Mouse (Mus musculus): ENCODE data around the gene Tspan5. TPM values are rescaled to one million over a fixed set of nuclear protein-coding genes. Genes with fewer than 3 reads are reported as not detected.
A peak's percentile ranks its signal among the peaks of the same experiment; 100 is the strongest.

The Tspan5 gene
- polyA plus RNA-seq, 1 experiment from 2014 or later, result 60.2 TPM

GRCm38 (mm10) chr3:138819862-138820261 lies 77.9 kb downstream of the Tspan5 start:
- H3K9me3 ChIP-seq (replicated peaks), result no peaks in the 10 kb centered on the region
- WGBS, result 82% methylated on average over 6 of the region's 6 CpGs
- H3K4me1 ChIP-seq, result peaks cover 54% of the 10 kb centered on the region
- H3K9ac ChIP-seq, result no peak overlapping the region
- no peak overlapping the region for H3K4me2 ChIP-seq
- H3K36me3 ChIP-seq (ENCODE audit: poor library complexity, severe bottlenecking), result no peaks in the 10 kb centered on the region
- no peak overlapping the region for H3K4me3 ChIP-seq
- H3K27me3 ChIP-seq, result no peaks in the 10 kb centered on the region
- H3K27ac ChIP-seq, result no peak overlapping the region
- ATAC-seq, result no peak

- ATAC-seq, result no peak
- Histone ChIP-seq H3K27me3 (no peaks in the 10 kb centered on the region), H3K4me1 (peaks cover 54% of the 10 kb centered on the region), H3K36me3 (ENCODE audit: poor library complexity, severe bottlenecking) (no peaks in the 10 kb centered on the region), H3K27ac (no peak overlapping the region), H3K9ac (no peak overlapping the region), H3K4me3 (no peak overlapping the region), H3K9me3 (replicated peaks) (no peaks in the 10 kb centered on the region), H3K4me2 (no peak overlapping the region)
- 74% methylated on average over 5 of the region's 5 CpGs for WGBS
These were observed 78.3 kb downstream of the Tspan5 start for GRCm38 (mm10) chr3:138820296-138820695.

DNA sequence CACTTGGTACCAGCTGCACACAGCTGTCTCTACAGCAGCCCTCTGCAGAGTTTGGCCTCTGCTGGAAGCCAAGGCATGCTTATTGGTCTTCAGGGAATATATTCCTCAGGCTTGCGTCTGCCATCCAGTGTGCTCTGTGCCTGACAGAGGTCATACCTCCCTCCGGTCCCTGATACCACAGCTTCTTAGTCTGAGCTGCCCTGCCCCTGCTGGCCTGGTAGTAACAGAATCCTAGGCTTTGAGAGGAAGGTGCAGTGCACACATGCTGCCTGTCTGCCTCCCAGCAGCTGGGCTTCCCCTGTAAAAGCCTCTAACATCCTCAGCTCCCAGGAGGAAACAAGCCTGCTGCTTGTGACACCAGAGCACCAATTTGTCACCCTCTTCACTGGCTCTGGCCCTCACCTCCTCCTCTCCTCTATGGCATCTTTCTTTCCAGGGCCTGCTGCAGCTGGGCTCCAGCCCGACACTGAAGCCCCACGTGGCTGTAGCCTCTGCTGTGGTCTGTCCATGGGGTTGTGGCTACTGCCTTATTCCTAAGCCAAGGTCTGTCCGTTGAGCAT lies 80.0 kb downstream of the Tspan5 start:
- Histone ChIP-seq H3K36me3 (ENCODE audit: poor library complexity, severe bottlenecking) (no peaks in the 10 kb centered on the region), H3K27me3 (no peaks in the 10 kb centered on the region), H3K4me1 (peaks cover 56% of the 10 kb centered on the region), H3K4me2 (no peak overlapping the region), H3K9me3 (replicated peaks) (no peaks in the 10 kb centered on the region), H3K9ac (peak overlapping the region; percentile 10; the same call in 1 of the 2 replicates), H3K4me3 (no peak overlapping the region), H3K27ac (peak overlapping the region; percentile 31; the same call in 1 of the 2 replicates)
- 63% methylated on average over 5 of the region's 5 CpGs for WGBS
- 0 out of 2 replicates have a peak, but pooled peaks have one; percentile 14 for ATAC-seq

- H3K4me2 ChIP-seq, result no peak overlapping the region
- peaks cover 51% of the 10 kb centered on the region for H3K4me1 ChIP-seq
- no peaks in the 10 kb centered on the region for H3K27me3 ChIP-seq
- no peak overlapping the region for H3K4me3 ChIP-seq
- H3K27ac ChIP-seq, result no peak overlapping the region
- no peak for ATAC-seq
- 50% methylated on average over 9 of the region's 9 CpGs for WGBS
- H3K9ac ChIP-seq, result no peak overlapping the region
- no peaks in the 10 kb centered on the region for H3K9me3 ChIP-seq (replicated peaks)
- H3K36me3 ChIP-seq (ENCODE audit: poor library complexity, severe bottlenecking), result no peaks in the 10 kb centered on the region
These were observed 81.9 kb downstream of the Tspan5 start for GRCm38 (mm10) chr3:138823857-138824256.

DNA sequence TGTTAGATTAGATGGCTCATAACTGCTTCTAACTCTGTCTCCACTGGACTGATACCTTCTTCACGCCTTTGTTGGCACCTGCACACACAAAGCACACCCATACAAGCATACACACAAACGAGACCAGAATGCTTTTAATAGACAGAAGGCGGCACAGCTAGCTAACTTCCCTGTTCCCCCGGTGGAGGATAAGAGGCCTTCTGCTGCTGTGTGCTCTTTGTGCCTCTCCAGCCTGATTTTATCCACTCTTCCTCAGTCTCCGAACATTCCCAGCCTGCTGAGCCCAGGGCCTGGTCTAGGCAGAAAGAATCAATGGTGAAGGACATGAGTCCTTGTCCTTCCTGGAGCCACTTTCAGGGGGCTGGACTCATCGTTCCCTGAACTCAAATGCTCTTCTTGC lies 83.3 kb downstream of the Tspan5 start:
- Histone ChIP-seq H3K36me3 (ENCODE audit: poor library complexity, severe bottlenecking) (no peaks in the 10 kb centered on the region), H3K27ac (no peak overlapping the region), H3K27me3 (no peaks in the 10 kb centered on the region), H3K4me2 (no peak overlapping the region), H3K9ac (no peak overlapping the region), H3K9me3 (replicated peaks) (no peaks in the 10 kb centered on the region), H3K4me1 (peaks cover 45% of the 10 kb centered on the region), H3K4me3 (no peak overlapping the region)
- WGBS, result 68% methylated on average over 6 of the region's 6 CpGs
- no peak for ATAC-seq

- ATAC-seq, result no peak
- peaks cover 37% of the 10 kb centered on the region for H3K4me1 ChIP-seq
- no peak overlapping the region for H3K4me2 ChIP-seq
- no peak overlapping the region for H3K9ac ChIP-seq
- WGBS, result 82% methylated on average over 8 of the region's 8 CpGs
- no peaks in the 10 kb centered on the region for H3K27me3 ChIP-seq
- no peak overlapping the region for H3K4me3 ChIP-seq
- H3K9me3 ChIP-seq (replicated peaks), result no peaks in the 10 kb centered on the region
- H3K27ac ChIP-seq, result no peak overlapping the region
- no peaks in the 10 kb centered on the region for H3K36me3 ChIP-seq (ENCODE audit: poor library complexity, severe bottlenecking)
These were observed 84.3 kb downstream of the Tspan5 start for GRCm38 (mm10) chr3:138826243-138826800.

GRCm38 (mm10) chr3:138832827-138833517 lies 91.0 kb downstream of the Tspan5 start:
- H3K9me3 ChIP-seq (replicated peaks), result no peaks in the 10 kb centered on the region
- no peak overlapping the region for H3K4me3 ChIP-seq
- ATAC-seq, result peak; percentile 76
- peaks cover 8% of the 10 kb centered on the region; the same call in 1 of the 2 replicates for H3K4me1 ChIP-seq
- no peaks in the 10 kb centered on the region for H3K27me3 ChIP-seq
- no peaks in the 10 kb centered on the region for H3K36me3 ChIP-seq (ENCODE audit: poor library complexity, severe bottlenecking)
- WGBS, result 82% methylated on average over 9 of the region's 9 CpGs
- no peak overlapping the region for H3K9ac ChIP-seq
- H3K27ac ChIP-seq, result no peak overlapping the region
- no peak overlapping the region for H3K4me2 ChIP-seq

- H3K4me3 ChIP-seq, result no peak overlapping the region
- no peak overlapping the region for H3K27ac ChIP-seq
- H3K36me3 ChIP-seq (ENCODE audit: poor library complexity, severe bottlenecking), result no peaks in the 10 kb centered on the region
- no peaks in the 10 kb centered on the region for H3K9me3 ChIP-seq (replicated peaks)
- ATAC-seq, result no peak
- H3K27me3 ChIP-seq, result no peaks in the 10 kb centered on the region
- WGBS, result 94% methylated on average over 11 of the region's 11 CpGs
- no peak overlapping the region for H3K9ac ChIP-seq
- H3K4me1 ChIP-seq, result peaks cover 8% of the 10 kb centered on the region; the same call in 1 of the 2 replicates
- no peak overlapping the region for H3K4me2 ChIP-seq
These were observed 92.2 kb downstream of the Tspan5 start for GRCm38 (mm10) chr3:138834174-138834573.

DNA sequence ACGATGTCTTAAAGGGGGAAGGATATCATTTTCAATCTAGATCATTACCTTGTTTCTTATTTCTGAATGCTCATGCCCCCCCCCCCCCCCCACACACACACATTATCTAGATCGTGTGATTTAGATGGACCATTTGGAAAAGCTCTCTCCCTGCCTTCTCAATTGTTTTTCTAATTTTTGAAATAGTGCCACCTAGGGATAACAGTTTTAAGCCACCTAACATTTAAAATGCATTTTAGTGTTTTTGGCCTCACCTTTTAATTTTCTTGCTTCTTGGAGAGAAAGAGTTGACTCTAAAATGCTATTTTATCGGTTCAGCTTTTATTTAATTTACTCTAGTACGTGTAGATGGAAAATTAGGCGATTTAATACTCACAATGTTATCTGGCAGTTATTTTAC lies 94.9 kb downstream of the Tspan5 start:
- H3K4me3 ChIP-seq, result no peak overlapping the region
- no peak overlapping the region for H3K4me2 ChIP-seq
- H3K4me1 ChIP-seq, result peaks cover 20% of the 10 kb centered on the region
- no peak for ATAC-seq
- 77% methylated on average over 5 of the region's 5 CpGs for WGBS
- H3K9me3 ChIP-seq (replicated peaks), result no peaks in the 10 kb centered on the region
- H3K9ac ChIP-seq, result no peak overlapping the region
- no peaks in the 10 kb centered on the region for H3K27me3 ChIP-seq
- no peaks in the 10 kb centered on the region for H3K36me3 ChIP-seq (ENCODE audit: poor library complexity, severe bottlenecking)
- no peak overlapping the region for H3K27ac ChIP-seq

DNA sequence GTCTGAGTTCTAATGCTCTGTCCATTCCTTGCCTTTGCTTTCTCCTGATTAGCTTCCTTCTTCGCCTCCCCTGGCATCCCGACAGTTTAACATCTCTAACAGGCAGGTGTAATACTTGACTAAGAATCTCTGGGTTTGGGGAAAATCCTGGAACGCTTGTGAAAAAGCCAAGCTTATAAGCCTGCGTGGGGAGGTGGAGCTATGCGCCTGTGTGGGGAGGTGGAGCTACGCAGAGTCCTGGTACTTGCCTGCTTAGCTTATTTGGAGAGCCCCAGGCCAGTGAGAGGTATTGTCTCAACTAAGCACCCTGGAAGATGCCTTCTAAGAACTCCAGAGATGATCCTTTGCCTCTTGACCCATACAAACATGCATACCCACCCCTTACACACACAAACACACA lies 95.7 kb downstream of the Tspan5 start:
- Histone ChIP-seq H3K9me3 (replicated peaks) (no peaks in the 10 kb centered on the region), H3K36me3 (ENCODE audit: poor library complexity, severe bottlenecking) (no peaks in the 10 kb centered on the region), H3K27ac (no peak overlapping the region), H3K4me3 (no peak overlapping the region), H3K9ac (no peak overlapping the region), H3K27me3 (no peaks in the 10 kb centered on the region), H3K4me2 (no peak overlapping the region), H3K4me1 (peaks cover 16% of the 10 kb centered on the region)
- WGBS, result 81% methylated on average over 6 of the region's 6 CpGs
- no peak for ATAC-seq

DNA sequence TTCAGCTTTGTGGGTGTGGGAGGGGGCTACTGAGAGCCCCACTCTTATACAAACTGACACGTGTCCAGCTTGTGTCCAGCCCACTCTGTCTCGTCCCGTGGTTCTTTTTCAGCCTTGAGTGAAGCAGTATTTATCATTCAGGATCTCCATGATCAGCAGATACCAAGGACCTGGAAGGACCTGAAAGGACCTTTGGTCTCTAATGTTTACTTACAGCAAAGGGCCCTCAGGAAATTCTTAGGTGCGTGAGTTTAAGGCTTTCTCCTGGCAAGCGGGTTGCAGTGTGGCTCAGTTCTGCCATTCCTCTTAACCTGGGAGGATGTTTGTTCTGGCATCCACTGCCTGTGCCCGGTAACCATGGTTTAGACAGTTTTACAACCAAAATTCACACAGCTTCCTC lies 97.7 kb downstream of the Tspan5 start:
- 89% methylated on average over 6 of the region's 6 CpGs for WGBS
- Histone ChIP-seq H3K9ac (no peak overlapping the region), H3K27me3 (no peaks in the 10 kb centered on the region), H3K9me3 (replicated peaks) (no peaks in the 10 kb centered on the region), H3K36me3 (ENCODE audit: poor library complexity, severe bottlenecking) (no peaks in the 10 kb centered on the region), H3K27ac (no peak overlapping the region), H3K4me2 (no peak overlapping the region), H3K4me3 (no peak overlapping the region), H3K4me1 (peaks cover 11% of the 10 kb centered on the region; the same call in 1 of the 2 replicates)
- ATAC-seq, result no peak

- no peak overlapping the region for H3K4me2 ChIP-seq
- 43% methylated on average over 5 of the region's 5 CpGs for WGBS
- no peak overlapping the region for H3K9ac ChIP-seq
- no peak overlapping the region for H3K4me3 ChIP-seq
- ATAC-seq, result peak; percentile 45; the same call in 1 of the 2 replicates
- no peaks in the 10 kb centered on the region for H3K9me3 ChIP-seq (replicated peaks)
- H3K27ac ChIP-seq, result no peak overlapping the region
- H3K4me1 ChIP-seq, result peaks cover 11% of the 10 kb centered on the region; the same call in 1 of the 2 replicates
- H3K27me3 ChIP-seq, result no peaks in the 10 kb centered on the region
- no peaks in the 10 kb centered on the region for H3K36me3 ChIP-seq (ENCODE audit: poor library complexity, severe bottlenecking)
These were observed 99.3 kb downstream of the Tspan5 start for GRCm38 (mm10) chr3:138841288-138841687.
